Mouse (Mus musculus): ENCODE data around the gene Zfp579. TPM values are rescaled to one million over a fixed set of nuclear protein-coding genes. Genes with fewer than 3 reads are reported as not detected.

Zfp579 gene
- polyA plus RNA-seq (2012; rRNA removed): 168 and 190 TPM in 2 replicates

GRCm38 (mm10) chr7:4996003-4996895 is at the start of gene Zfp579:
TSS of gene Zfp579 (minus strand) at chr7:4996158.
- TF ChIP-seq CTCF (IDR thresholded peaks at IDR 0.05; ENCODE audit: borderline replicate concordance, extremely low read depth, insufficient read depth, insufficient read length) (no peak), POLR2A (IDR thresholded peaks at IDR 0.05; ENCODE audit: borderline replicate concordance, extremely low read depth, insufficient read depth, insufficient read length, poor library complexity, severe bottlenecking) (peak; percentile 77; the same call in 1 of the 2 replicates)
- peak; percentile 97 for DNase-seq (ENCODE audit: low read depth)

DNA sequence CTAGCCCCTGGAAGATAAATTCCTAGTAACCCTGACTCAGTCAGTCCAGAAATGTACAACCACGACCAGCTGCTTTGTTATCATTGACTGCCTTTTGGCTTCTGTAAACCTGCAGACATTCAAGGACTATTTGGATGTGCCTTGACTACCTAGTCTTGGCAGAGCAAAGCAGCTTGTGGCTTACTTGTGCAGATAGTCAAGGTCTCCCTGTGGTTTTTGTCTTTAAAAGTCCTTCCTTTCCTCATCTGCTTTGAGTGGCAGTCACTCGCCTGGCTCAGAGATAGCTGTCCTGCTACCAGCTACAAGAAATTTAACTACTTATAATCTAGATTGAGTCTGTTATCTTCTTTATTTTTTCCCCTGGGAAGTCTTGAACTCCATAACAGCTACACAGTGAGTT is 49.0 kb upstream of the Zfp579 start:
- DNase-seq (ENCODE audit: low read depth): no peak
- no peak for TF ChIP-seq CTCF (IDR thresholded peaks at IDR 0.05; ENCODE audit: borderline replicate concordance, extremely low read depth, insufficient read depth, insufficient read length)
- TF ChIP-seq POLR2A (IDR thresholded peaks at IDR 0.05; ENCODE audit: borderline replicate concordance, extremely low read depth, insufficient read depth, insufficient read length, poor library complexity, severe bottlenecking): no peak

GRCm38 (mm10) chr7:5038940-5039339 is 43.0 kb upstream of the Zfp579 start:
- no peak for TF ChIP-seq CTCF (IDR thresholded peaks at IDR 0.05; ENCODE audit: borderline replicate concordance, extremely low read depth, insufficient read depth, insufficient read length)
- no peak for TF ChIP-seq POLR2A (IDR thresholded peaks at IDR 0.05; ENCODE audit: borderline replicate concordance, extremely low read depth, insufficient read depth, insufficient read length, poor library complexity, severe bottlenecking)
- DNase-seq (ENCODE audit: low read depth): no peak

DNA sequence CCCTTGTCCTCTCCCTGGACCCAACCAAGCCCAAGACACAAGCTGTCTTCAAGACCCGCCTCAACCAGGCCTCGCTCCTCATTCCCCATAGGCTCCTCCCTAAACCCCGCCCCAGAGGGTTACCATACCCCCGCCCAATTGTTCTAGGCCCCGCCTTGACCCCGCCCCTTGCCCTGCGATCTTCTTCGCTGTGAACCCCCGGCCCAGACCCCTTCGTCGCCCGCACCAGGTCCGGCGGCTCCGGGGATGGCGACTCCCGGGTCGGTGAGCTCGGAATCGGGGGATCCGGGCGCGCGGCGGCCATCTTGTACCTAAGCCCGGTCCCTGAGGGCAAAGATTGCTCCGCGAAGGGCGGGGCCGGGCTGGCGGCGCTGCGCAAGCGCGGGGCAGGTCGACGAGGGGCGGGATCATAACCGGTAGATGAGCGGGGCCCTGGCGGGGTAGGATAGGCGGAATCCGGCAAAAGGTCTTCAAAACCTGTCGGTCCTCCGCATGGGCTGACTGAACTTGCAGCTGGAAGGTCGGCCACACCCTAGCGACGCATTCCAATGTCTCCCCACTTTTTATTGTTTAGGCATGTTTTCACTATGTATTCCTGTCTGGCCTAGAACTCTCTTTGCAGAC is 42.3 kb upstream of the Zfp579 start, which contains the start of gene Zfp784:
Zfp784 (minus strand) TSS at position 338 of the 624 bp plus-strand sequence.
- TF ChIP-seq POLR2A (IDR thresholded peaks at IDR 0.05; ENCODE audit: borderline replicate concordance, extremely low read depth, insufficient read depth, insufficient read length, poor library complexity, severe bottlenecking) (peak; percentile 40; the same call in 1 of the 2 replicates), CTCF (IDR thresholded peaks at IDR 0.05; ENCODE audit: borderline replicate concordance, extremely low read depth, insufficient read depth, insufficient read length) (no peak)

DNA sequence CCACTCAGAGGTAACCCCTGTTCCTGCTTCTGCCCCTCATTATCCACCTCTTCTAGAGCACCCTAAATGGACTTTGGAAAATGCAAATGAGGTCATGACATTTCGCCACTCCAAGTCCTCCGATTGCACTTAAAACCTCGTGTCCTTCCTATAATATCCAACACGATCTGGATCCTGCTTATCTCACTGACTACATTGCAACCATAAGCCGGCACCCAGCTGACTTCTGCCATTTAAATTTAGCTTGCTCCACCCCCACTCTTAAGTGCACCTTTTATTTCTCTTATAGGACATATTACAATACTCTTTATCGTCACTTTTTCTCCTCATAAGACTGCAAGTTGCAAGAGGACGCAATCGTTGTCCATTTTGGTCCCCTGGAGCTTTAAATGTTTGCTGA is 41.5 kb upstream of the Zfp579 start:
- no peak for DNase-seq (ENCODE audit: low read depth)
- TF ChIP-seq CTCF (IDR thresholded peaks at IDR 0.05; ENCODE audit: borderline replicate concordance, extremely low read depth, insufficient read depth, insufficient read length): no peak
- TF ChIP-seq POLR2A (IDR thresholded peaks at IDR 0.05; ENCODE audit: borderline replicate concordance, extremely low read depth, insufficient read depth, insufficient read length, poor library complexity, severe bottlenecking): no peak

More for the DNA sequence above, 42.3 kb upstream of the Zfp579 start, which contains the start of gene Zfp784:
- peak; percentile 97 for DNase-seq (ENCODE audit: low read depth)

DNA sequence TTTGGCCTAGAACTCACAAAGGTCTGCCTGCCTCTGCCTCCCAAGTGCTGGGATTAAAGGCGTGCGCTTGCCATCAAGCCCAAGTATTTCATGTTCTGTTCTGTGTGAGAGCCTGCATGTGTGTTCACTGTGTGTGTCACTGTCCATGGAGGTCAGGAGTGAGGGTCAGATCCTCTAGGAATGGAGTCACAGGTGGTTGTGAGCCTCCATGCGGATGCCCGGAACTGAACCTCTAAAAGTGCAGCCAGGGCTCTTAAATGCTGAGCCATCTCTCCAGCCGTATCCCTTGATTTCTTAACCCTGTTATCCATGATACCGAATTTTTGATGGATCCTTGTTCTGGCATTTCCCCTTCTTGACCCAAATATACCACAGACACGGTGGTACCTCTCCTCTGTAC is 41.1 kb upstream of the Zfp579 start:
- DNase-seq (ENCODE audit: low read depth): no peak

GRCm38 (mm10) chr7:5036136-5036535 is 40.2 kb upstream of the Zfp579 start:
- DNase-seq (ENCODE audit: low read depth): no peak
- no peak for TF ChIP-seq CTCF (IDR thresholded peaks at IDR 0.05; ENCODE audit: borderline replicate concordance, extremely low read depth, insufficient read depth, insufficient read length)
- TF ChIP-seq POLR2A (IDR thresholded peaks at IDR 0.05; ENCODE audit: borderline replicate concordance, extremely low read depth, insufficient read depth, insufficient read length, poor library complexity, severe bottlenecking): no peak

More for the DNA sequence above, 41.1 kb upstream of the Zfp579 start:
- TF ChIP-seq POLR2A (IDR thresholded peaks at IDR 0.05; ENCODE audit: borderline replicate concordance, extremely low read depth, insufficient read depth, insufficient read length, poor library complexity, severe bottlenecking) (no peak), CTCF (IDR thresholded peaks at IDR 0.05; ENCODE audit: borderline replicate concordance, extremely low read depth, insufficient read depth, insufficient read length) (no peak)

- TF ChIP-seq CTCF (IDR thresholded peaks at IDR 0.05; ENCODE audit: borderline replicate concordance, extremely low read depth, insufficient read depth, insufficient read length) (no peak), POLR2A (IDR thresholded peaks at IDR 0.05; ENCODE audit: borderline replicate concordance, extremely low read depth, insufficient read depth, insufficient read length, poor library complexity, severe bottlenecking) (no peak)
- DNase-seq (ENCODE audit: low read depth): no peak
These were observed 39.7 kb upstream of the Zfp579 start for GRCm38 (mm10) chr7:5035628-5036027.

- DNase-seq (ENCODE audit: low read depth): no peak
These were observed 37.9 kb upstream of the Zfp579 start, which contains the start of gene 4632433K11Rik for GRCm38 (mm10) chr7:5033818-5034217. TSS of gene 4632433K11Rik (plus strand) at chr7:5034118.

GRCm38 (mm10) chr7:5031496-5031895 is 35.5 kb upstream of the Zfp579 start:
- TF ChIP-seq CTCF (IDR thresholded peaks at IDR 0.05; ENCODE audit: borderline replicate concordance, extremely low read depth, insufficient read depth, insufficient read length) (no peak), POLR2A (IDR thresholded peaks at IDR 0.05; ENCODE audit: borderline replicate concordance, extremely low read depth, insufficient read depth, insufficient read length, poor library complexity, severe bottlenecking) (no peak)
- no peak for DNase-seq (ENCODE audit: low read depth)

More at GRCm38 (mm10) chr7:5033818-5034217, 37.9 kb upstream of the Zfp579 start, which contains the start of gene 4632433K11Rik:
- no peak for TF ChIP-seq POLR2A (IDR thresholded peaks at IDR 0.05; ENCODE audit: borderline replicate concordance, extremely low read depth, insufficient read depth, insufficient read length, poor library complexity, severe bottlenecking)
- TF ChIP-seq CTCF (IDR thresholded peaks at IDR 0.05; ENCODE audit: borderline replicate concordance, extremely low read depth, insufficient read depth, insufficient read length): no peak
